Mouse (Mus musculus) frontal cortex, adult 2 months (tissue): ENCODE measurements around the gene Gm3336. TPM values are rescaled to one million over a fixed set of nuclear protein-coding genes. Genes with fewer than 3 reads are reported as not detected.

ENCODE experiments used
- DNase-seq, 2 experiments: peaks; one replicate each; pipeline ENCODE4 v3.0.0; 2022; ENCODE audit warnings: low spot score in 1 of 2; ENCODE audit errors: extremely low spot score in 1 of 2
- polyA plus RNA-seq: library from polyadenylated mRNA; depleted of rRNA; stranded (reverse); fragments of >200 nt; gene quantifications from 2 replicates; pipeline ENCODE4 v1.2.3, GENCODE M21; 2012; rRNA removed

Gene Gm3336
- 0.12 TPM in 1 of 2 replicates, not detected in the other for polyA plus RNA-seq

- DNase-seq, result peak in 1 of 2 experiments; percentile 74
Measured at GRCm38 (mm10) chr8:70718297-70718696, at the start of gene Gm3336. TSS of gene Gm3336 (plus strand) at chr8:70718543.

- no peak for DNase-seq
Measured at GRCm38 (mm10) chr8:70671615-70672324, 46.6 kb upstream of the Gm3336 start.

- DNase-seq, result no peak
Measured at GRCm38 (mm10) chr8:70672325-70673078, 45.8 kb upstream of the Gm3336 start.

GRCm38 (mm10) chr8:70673079-70673856 is 45.1 kb upstream of the Gm3336 start, which contains the start of gene Lsm4:
TSS of gene Lsm4 (plus strand) at chr8:70673248.
- DNase-seq, result peak; percentile 96 to 99

GRCm38 (mm10) chr8:70674109-70674508 is 44.2 kb upstream of the Gm3336 start:
- DNase-seq, result no peak

GRCm38 (mm10) chr8:70674716-70675115 is 43.6 kb upstream of the Gm3336 start:
- no peak for DNase-seq

GRCm38 (mm10) chr8:70675336-70675735 is 43.0 kb upstream of the Gm3336 start:
- no peak for DNase-seq

- no peak for DNase-seq
Measured at GRCm38 (mm10) chr8:70677451-70678080, 40.8 kb upstream of the Gm3336 start.

GRCm38 (mm10) chr8:70678679-70679078 is 39.7 kb upstream of the Gm3336 start:
- no peak for DNase-seq

GRCm38 (mm10) chr8:70679404-70679803 is 38.9 kb upstream of the Gm3336 start:
- no peak for DNase-seq

- no peak for DNase-seq
Measured at GRCm38 (mm10) chr8:70680039-70680438, 38.3 kb upstream of the Gm3336 start.

- no peak for DNase-seq
Measured at GRCm38 (mm10) chr8:70681410-70681809, 36.9 kb upstream of the Gm3336 start.

- peak in 1 of 2 experiments; percentile 77 for DNase-seq
Measured at GRCm38 (mm10) chr8:70682193-70682592, 36.1 kb upstream of the Gm3336 start.

- DNase-seq, result no peak
Measured at GRCm38 (mm10) chr8:70682692-70683091, 35.7 kb upstream of the Gm3336 start.

- peak; percentile 88 to 90 for DNase-seq
Measured at GRCm38 (mm10) chr8:70684291-70684690, 34.1 kb upstream of the Gm3336 start.

- no peak for DNase-seq
Measured at GRCm38 (mm10) chr8:70687576-70687975, 30.8 kb upstream of the Gm3336 start.

GRCm38 (mm10) chr8:70688136-70688535 is 30.2 kb upstream of the Gm3336 start:
- no peak for DNase-seq

GRCm38 (mm10) chr8:70689892-70690390 is 28.4 kb upstream of the Gm3336 start:
- no peak for DNase-seq

- no peak for DNase-seq
Measured at GRCm38 (mm10) chr8:70691230-70691629, 27.1 kb upstream of the Gm3336 start.

GRCm38 (mm10) chr8:70691727-70692231 is 26.6 kb upstream of the Gm3336 start:
- no peak for DNase-seq
